Mouse (Mus musculus) ES-E14 (cell line): Measurements from ENCODE around the gene Wbp2. TPM values are rescaled to one million over a fixed set of nuclear protein-coding genes. Genes with fewer than 3 reads are reported as not detected.
A peak's percentile ranks its signal among the peaks of the same experiment; 100 is the strongest.

Experiments used
- DNase-seq: peaks from one replicate; pipeline ENCODE4 v3.0.0-alpha.2; 2013; ENCODE audit warnings: low read depth, low spot score
- H3K27ac ChIP-seq: 2 replicates; pipeline ENCODE4 v1.5.1; 2012; ENCODE audit warnings: low read depth, mild to moderate bottlenecking, low read length, moderate library complexity, mixed read lengths; ENCODE audit not compliant: poor library complexity, insufficient read depth, severe bottlenecking
- H3K36me3 ChIP-seq: 2 replicates; pipeline ENCODE4 v1.6.1; 2012; ENCODE audit warnings: mild to moderate bottlenecking, low read length, moderate library complexity, mixed read lengths; ENCODE audit not compliant: control insufficient read depth, poor library complexity, insufficient read depth, severe bottlenecking
- H3K4me1 ChIP-seq, 2 experiments: fragments of 150-350 bp in 1 of 2; sonication (generic) in 1 of 2; 2 replicates each; pipeline ENCODE4 v1.6.1; 2012; ENCODE audit warnings: low read length in 2 of 2, mild to moderate bottlenecking in 1 of 2, mixed read lengths in 1 of 2; ENCODE audit not compliant: control insufficient read depth in 2 of 2, insufficient read depth in 2 of 2, poor library complexity in 1 of 2
- H3K4me3 ChIP-seq, 2 experiments: fragments of 150-350 bp in 1 of 2; sonication (generic) in 1 of 2; 2 replicates each; pipeline ENCODE4 v1.5.1; 2012; ENCODE audit warnings: low read length in 2 of 2, low read depth in 1 of 2, mild to moderate bottlenecking in 1 of 2, mixed read lengths in 1 of 2; ENCODE audit not compliant: insufficient read depth in 1 of 2, poor library complexity in 1 of 2, severe bottlenecking in 1 of 2
- H3K9ac ChIP-seq: 2 replicates; pipeline ENCODE4 v1.6.1; 2012; ENCODE audit warnings: low read depth, mild to moderate bottlenecking, low read length, mixed read lengths; ENCODE audit not compliant: poor library complexity, insufficient read depth, severe bottlenecking
- H3K9me3 ChIP-seq: fragments of 150-350 bp; sonication (generic); 2 replicates; pipeline ENCODE4 v1.6.1; 2012; ENCODE audit warnings: low read depth, mild to moderate bottlenecking, low read length; ENCODE audit not compliant: control insufficient read depth, insufficient read depth
- CHD2 ChIP-seq: IDR thresholded peaks from 2 replicates; pipeline ENCODE4 v1.6.1; 2014; ENCODE audit warnings: mild to moderate bottlenecking, low read depth, low read length, inconsistent platforms
- HCFC1 ChIP-seq: IDR thresholded peaks from 2 replicates; pipeline ENCODE4 v1.6.1; 2012; ENCODE audit warnings: low read length, inconsistent platforms, borderline replicate concordance; ENCODE audit not compliant: insufficient read depth
- MAFK ChIP-seq: IDR thresholded peaks from 2 replicates; pipeline ENCODE4 v1.6.1; 2014; ENCODE audit warnings: mild to moderate bottlenecking, low read depth, low read length, inconsistent platforms; ENCODE audit not compliant: insufficient read depth
- ZC3H11A ChIP-seq: IDR thresholded peaks from 2 replicates; pipeline ENCODE4 v1.6.1; 2012; ENCODE audit warnings: low read depth, mild to moderate bottlenecking, inconsistent platforms, low read length, borderline replicate concordance
- ZNF384 ChIP-seq: IDR thresholded peaks from 2 replicates; pipeline ENCODE4 v1.6.1; 2012; ENCODE audit warnings: low read depth, low read length, inconsistent platforms
- in situ Hi-C, 2 experiments: fragments of 600-800 bp; cut with MboI; formaldehyde crosslinking; loops; one replicate each; pipeline ENCODE4 v1.15.1; 2025; ENCODE audit warnings: low sequenced_read_pairs in 2 of 2, inconsistent platforms in 1 of 2; ENCODE audit not compliant: unreplicated experiment in 2 of 2
- total RNA-seq: library from RNA; depleted of rRNA; stranded (reverse); fragments of 300-350 nt; gene quantifications from 2 replicates; pipeline ENCODE4 v1.2.3, GENCODE M21; 2012; rRNA removed

Wbp2 gene
- total RNA-seq = 16.9 and 20.1 TPM in 2 replicates

DNA sequence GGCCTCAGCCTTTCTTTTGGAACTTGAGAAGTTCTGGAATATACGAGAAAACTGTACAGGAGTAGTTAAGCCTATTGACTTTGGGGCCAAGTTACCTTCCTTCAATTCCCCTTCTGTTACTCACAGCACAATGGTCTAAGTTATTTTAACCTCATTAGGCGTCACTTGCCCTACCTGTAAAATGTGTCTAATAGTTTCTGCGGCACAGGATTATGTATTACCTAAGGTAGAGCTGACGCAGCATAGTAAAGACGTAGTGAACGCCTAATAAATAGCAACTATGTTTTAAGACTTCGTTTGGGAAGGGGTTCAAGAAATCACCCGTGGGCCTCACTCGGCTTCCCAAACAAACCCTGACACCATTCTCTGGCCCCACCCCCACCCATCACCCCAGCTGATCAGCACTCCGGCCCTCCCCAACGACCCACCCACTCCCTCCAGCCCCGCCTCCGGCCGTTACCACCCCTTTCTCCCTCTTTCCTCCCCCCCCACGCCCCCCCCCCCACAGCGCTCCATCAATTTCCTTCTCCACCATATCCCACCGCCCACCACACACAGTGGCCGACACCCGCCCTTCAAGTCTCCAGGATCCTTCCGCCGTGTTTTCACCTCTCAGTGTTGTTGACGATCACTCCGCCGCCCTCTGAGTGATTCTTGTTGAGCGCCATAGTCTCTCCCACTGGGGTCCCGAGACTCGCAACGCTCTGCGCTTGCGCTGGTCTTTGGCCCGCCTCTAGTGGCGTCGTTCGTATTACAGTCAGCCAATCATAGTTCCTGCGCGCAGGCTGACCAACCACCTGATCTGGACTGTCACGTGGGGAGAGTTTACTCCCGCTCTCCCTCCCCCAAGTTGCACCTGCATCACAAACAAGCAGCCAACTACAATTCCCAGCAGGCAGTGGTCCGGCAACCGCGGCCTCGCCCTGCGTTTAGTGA, at the start of gene Wbp2:
Gene Wbp2, minus strand, starts transcription at position 738 of the 936 bp plus-strand sequence.
- TF ChIP-seq ZNF384 (no peak), HCFC1 (peak; percentile 100), CHD2 (peak; percentile 14; the same call in 1 of the 2 replicates), MAFK (0 out of 2 replicates have a peak, but pooled peaks have one; percentile 4), ZC3H11A (no peak)
- Histone ChIP-seq H3K36me3 (peaks cover 15% of the 10 kb centered on the region), H3K9ac (peak within 1 kb of the TSS; percentile 78), H3K9me3 (no peaks in the 10 kb centered on the region), H3K4me3 (peak within 1 kb of the TSS; percentile 73 to 77), H3K4me1 (peaks cover 4 to 12% of the 10 kb centered on the region in 2 experiments), H3K27ac (peak within 1 kb of the TSS; percentile 52)
- in situ Hi-C loops = no loop called here
- peak; percentile 99 for DNase-seq

DNA sequence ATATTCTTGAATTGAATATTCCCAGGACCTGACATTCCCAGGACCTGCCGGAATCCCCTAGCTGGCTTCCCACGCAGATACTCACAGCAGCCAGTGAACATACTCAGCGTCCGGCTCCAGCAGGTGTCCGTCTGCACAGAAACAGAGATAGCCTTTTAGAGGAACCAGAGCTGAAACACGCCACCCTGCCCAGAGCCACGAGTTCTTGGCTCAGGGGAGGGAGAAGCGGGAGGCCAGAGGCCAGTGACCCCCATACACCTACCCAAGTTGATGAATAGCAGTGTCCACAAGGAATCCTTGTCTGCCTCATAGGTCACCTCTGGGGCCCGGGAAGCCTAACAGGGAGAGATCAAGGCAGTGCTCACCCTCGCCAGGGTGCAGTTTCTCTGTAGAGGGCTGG, 47.4 kb upstream of the Wbp2 start:
- Histone ChIP-seq H3K4me3 (no peak overlapping the region), H3K36me3 (peaks cover 39% of the 10 kb centered on the region), H3K27ac (no peak overlapping the region), H3K9me3 (no peaks in the 10 kb centered on the region), H3K9ac (no peak overlapping the region), H3K4me1 (peaks cover 3 to 17% of the 10 kb centered on the region in 2 experiments; a peak in 2 of 4 replicates)
- TF ChIP-seq ZC3H11A (no peak), CHD2 (no peak), MAFK (no peak), HCFC1 (no peak), ZNF384 (no peak)
- in situ Hi-C loops = no loop called here
- no peak for DNase-seq

GRCm38 (mm10) chr11:116133497-116133896, 46.7 kb upstream of the Wbp2 start:
- in situ Hi-C loops = no loop called here
- no peaks in the 10 kb centered on the region for H3K9me3 ChIP-seq
- H3K4me3 ChIP-seq = no peak overlapping the region
- peaks cover 39% of the 10 kb centered on the region for H3K36me3 ChIP-seq
- no peak overlapping the region for H3K27ac ChIP-seq
- TF ChIP-seq MAFK (no peak), ZC3H11A (no peak), CHD2 (no peak), HCFC1 (no peak), ZNF384 (no peak)
- no peak overlapping the region for H3K9ac ChIP-seq
- no peak for DNase-seq
- H3K4me1 ChIP-seq = peaks cover 1 to 17% of the 10 kb centered on the region in 2 experiments; a peak in 2 of 4 replicates

DNA sequence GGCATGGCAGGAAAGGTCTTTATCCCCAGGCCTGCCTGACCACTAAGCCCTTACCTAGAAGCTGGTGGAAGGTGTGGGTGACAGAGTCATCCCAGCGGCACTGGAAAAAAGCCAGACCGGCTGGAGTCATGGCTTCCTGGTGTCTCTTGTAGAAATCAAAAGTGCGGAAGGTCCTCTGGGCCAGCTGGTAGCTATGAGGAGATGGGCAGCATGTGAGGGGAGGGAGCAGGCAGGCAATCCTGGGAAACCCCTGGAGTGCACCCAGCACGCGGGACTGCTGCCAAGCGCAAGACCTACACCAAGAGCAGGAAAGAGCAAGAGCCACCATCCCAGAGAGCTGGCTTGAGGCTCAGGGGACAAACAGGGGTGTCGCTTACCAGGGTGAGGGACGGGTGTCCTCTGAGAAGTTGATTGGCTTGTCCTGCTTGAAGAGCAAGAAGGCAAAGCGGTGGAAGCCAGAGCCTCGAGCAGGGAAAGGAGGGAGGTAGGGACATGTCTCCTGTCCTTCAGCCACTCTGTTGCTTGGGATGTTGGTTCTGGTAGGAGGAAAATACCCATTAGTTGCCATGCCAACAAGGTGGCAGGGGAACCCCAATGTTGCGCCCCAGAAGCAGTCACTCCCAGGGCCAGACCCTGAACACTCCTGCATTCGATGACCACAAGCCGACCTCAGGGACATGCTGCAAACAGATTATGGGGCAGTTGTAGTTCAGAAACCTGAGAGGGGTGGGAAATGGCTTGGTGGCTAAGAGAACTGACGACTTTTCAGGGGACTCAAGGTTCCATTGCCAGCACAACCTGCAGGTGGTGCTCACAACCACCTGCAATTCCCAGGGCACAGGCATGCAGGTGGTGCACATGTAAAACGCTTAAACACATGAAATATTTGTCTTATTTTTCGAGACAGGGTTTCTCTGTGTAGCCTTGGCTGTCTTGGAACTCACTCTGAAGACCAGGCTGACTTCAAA, 45.9 kb upstream of the Wbp2 start:
- no peaks in the 10 kb centered on the region for H3K9me3 ChIP-seq
- no peak overlapping the region for H3K27ac ChIP-seq
- in situ Hi-C loops = no loop called here
- H3K9ac ChIP-seq = no peak overlapping the region
- peaks cover 1 to 22% of the 10 kb centered on the region in 2 experiments; a peak in 2 of 4 replicates for H3K4me1 ChIP-seq
- H3K36me3 ChIP-seq = peaks cover 39% of the 10 kb centered on the region
- DNase-seq = no peak
- no peak overlapping the region for H3K4me3 ChIP-seq
- no peak for TF ChIP-seq ZNF384
- no peak for TF ChIP-seq MAFK
- TF ChIP-seq HCFC1 = no peak
- TF ChIP-seq ZC3H11A = no peak
- no peak for TF ChIP-seq CHD2
